Mouse (Mus musculus): ENCODE results near the gene Whamm. TPM values are rescaled to one million over a fixed set of nuclear protein-coding genes. Genes with fewer than 3 reads are reported as not detected.

Gene Whamm
- polyA plus RNA-seq, 1 experiment from 2014 or later: 2.6 TPM

DNA sequence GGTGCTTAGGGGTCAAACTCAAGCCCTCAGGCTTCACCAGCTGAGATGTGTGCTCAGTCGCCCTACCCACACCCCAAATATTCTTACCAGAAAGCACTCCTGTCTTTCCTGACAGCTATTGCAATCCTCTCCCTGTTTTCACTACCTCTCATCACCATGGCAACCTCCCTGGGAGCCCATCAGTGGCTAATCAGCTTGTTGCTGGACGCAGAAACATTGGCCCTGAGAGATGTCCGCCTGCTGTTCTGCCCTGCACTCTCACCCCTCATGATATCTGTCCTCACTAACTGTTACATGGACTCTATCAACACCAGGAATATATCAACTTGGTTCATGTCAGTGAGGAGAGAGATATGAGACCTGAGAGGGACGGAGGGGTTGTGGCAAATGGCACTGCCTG is 17.5 kb upstream of the Whamm start:
- DNase-seq (ENCODE audit: low spot score): no peak

DNA sequence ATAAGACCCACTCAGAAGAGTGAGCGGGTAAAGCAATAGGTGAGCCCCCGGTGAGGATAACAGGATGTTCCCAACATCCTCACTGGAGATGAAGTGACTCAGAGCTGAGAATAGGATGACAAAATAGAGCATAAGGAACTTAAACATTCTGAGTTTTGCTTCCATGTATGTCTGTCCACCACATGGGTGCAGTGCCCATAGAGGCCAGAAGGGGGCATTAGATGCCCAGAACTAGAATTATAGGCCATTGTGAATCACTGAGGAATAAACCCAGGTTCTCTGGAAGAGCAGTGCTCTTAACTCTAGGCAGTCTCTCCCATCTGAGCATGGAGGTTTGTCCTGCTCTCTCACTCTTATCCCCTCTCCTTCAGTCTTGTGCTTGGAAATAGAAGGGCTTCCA is 16.7 kb upstream of the Whamm start:
- Histone ChIP-seq H3K4me3 (no peak overlapping the region), H3K4me1 (peaks cover 5% of the 10 kb centered on the region; the same call in 1 of the 2 replicates), H3K27ac (replicated peaks) (no peak overlapping the region), H3K9me3 (replicated peaks) (no peaks in the 10 kb centered on the region), H3K36me3 (no peaks in the 10 kb centered on the region), H3K27me3 (ENCODE audit: low read depth, poor library complexity, severe bottlenecking) (no peaks in the 10 kb centered on the region)
- DNase-seq (ENCODE audit: low spot score): peak; percentile 35
- WGBS: 75% methylated on average over 2 of the region's 2 CpGs

More for the DNA sequence above, 17.5 kb upstream of the Whamm start:
- Histone ChIP-seq H3K4me1 (peaks cover 8% of the 10 kb centered on the region), H3K4me3 (no peak overlapping the region), H3K27ac (replicated peaks) (no peak overlapping the region), H3K9me3 (replicated peaks) (no peaks in the 10 kb centered on the region), H3K36me3 (no peaks in the 10 kb centered on the region), H3K27me3 (ENCODE audit: low read depth, poor library complexity, severe bottlenecking) (no peaks in the 10 kb centered on the region)
- WGBS: 65% methylated on average over 4 of the region's 4 CpGs

GRCm38 (mm10) chr7:81556839-81557238 is 14.2 kb upstream of the Whamm start:
- WGBS: 93% methylated on average over 4 of the region's 4 CpGs
- Histone ChIP-seq H3K27me3 (ENCODE audit: low read depth, poor library complexity, severe bottlenecking) (no peaks in the 10 kb centered on the region), H3K9me3 (replicated peaks) (no peaks in the 10 kb centered on the region), H3K4me1 (peaks cover 5% of the 10 kb centered on the region; the same call in 1 of the 2 replicates), H3K27ac (replicated peaks) (no peak overlapping the region), H3K36me3 (no peaks in the 10 kb centered on the region), H3K4me3 (no peak overlapping the region)
- DNase-seq (ENCODE audit: low spot score): no peak

DNA sequence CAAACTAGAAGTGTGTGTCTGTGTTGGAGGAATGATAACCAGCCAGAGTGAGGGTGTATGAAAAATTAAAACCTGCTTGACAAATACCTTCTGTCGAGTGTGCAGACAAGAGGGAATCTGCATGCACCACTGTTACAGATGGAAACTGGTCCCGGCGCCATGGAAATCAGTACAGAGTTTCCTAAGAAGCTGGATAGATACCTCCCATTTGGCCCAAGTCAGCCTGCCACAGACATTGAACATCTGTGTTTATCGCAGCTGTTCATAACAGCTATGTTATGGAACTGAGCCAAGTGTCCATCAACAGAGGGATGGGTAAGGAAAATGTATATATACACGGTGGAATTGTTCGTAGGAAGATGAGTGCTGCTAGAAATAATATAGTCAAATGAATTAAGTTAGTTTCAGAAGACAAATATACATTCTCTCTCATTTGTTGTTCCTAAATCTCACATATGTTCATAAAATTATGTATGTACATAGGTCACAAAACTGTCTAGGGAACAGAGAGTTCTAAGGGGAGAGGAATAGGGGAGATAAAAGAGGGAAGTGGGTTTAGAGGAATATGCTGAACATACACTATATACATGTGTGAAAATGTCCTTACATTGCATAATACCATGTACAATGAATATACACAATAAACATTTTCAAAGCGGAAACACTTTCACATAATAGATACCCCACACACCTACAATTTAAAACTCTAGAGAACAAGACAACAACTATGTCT is 13.6 kb upstream of the Whamm start:
- Histone ChIP-seq H3K36me3 (no peaks in the 10 kb centered on the region), H3K4me3 (no peak overlapping the region), H3K9me3 (replicated peaks) (no peaks in the 10 kb centered on the region), H3K27me3 (ENCODE audit: low read depth, poor library complexity, severe bottlenecking) (no peaks in the 10 kb centered on the region), H3K4me1 (peaks cover 5% of the 10 kb centered on the region; the same call in 1 of the 2 replicates), H3K27ac (replicated peaks) (no peak overlapping the region)
- WGBS: 89% methylated on average over 7 of the region's 7 CpGs
- no peak for DNase-seq (ENCODE audit: low spot score)

GRCm38 (mm10) chr7:81557985-81558360 is 13.1 kb upstream of the Whamm start:
- H3K27me3 ChIP-seq (ENCODE audit: low read depth, poor library complexity, severe bottlenecking): no peaks in the 10 kb centered on the region
- DNase-seq (ENCODE audit: low spot score): no peak
- H3K27ac ChIP-seq (replicated peaks): no peak overlapping the region
- 63% methylated on average over 4 of the region's 4 CpGs for WGBS
- H3K4me1 ChIP-seq: peaks cover 5% of the 10 kb centered on the region; the same call in 1 of the 2 replicates
- H3K9me3 ChIP-seq (replicated peaks): no peaks in the 10 kb centered on the region
- no peaks in the 10 kb centered on the region for H3K36me3 ChIP-seq
- H3K4me3 ChIP-seq: no peak overlapping the region

DNA sequence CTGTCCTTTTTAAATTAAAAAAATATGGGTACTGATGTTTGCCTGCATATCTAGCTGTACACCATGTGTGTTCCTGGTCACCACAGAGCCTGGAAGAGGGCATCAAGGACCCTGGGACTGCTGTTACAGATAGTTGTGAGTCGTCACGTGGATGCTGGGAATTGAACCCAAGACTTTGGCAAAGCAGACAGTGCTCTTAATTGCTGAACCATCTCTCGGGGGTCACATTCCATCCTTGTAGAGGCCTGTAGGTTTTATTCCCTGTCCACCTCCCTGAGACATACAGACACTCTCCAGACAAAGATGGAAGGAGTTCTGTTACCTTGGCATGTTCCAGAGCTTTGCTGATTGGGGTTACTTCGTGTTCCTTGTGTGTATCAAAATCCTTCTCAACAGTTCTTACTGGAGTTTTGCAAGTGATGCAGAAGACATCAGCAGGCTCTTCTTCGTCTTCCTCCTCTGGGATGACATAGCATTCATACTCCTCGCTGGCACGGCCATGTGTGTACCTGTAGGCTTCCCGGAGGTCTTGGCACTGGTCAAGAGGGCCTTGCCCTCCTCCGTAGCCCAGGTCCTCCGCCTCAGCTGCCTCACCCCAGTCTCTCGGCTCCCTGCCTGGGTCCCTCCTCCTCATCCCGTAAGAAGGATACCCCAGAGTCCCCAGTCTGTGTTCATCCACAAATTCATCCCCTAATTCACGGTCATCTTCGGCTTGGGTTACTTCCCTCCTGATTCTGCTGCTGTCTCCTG is 11.7 kb upstream of the Whamm start:
- H3K4me1 ChIP-seq: no peaks in the 10 kb centered on the region
- 84% methylated on average over 14 of the region's 14 CpGs for WGBS
- no peak overlapping the region for H3K4me3 ChIP-seq
- no peaks in the 10 kb centered on the region for H3K36me3 ChIP-seq
- no peaks in the 10 kb centered on the region for H3K27me3 ChIP-seq (ENCODE audit: low read depth, poor library complexity, severe bottlenecking)
- no peaks in the 10 kb centered on the region for H3K9me3 ChIP-seq (replicated peaks)
- no peak overlapping the region for H3K27ac ChIP-seq (replicated peaks)
- no peak for DNase-seq (ENCODE audit: low spot score)

GRCm38 (mm10) chr7:81560101-81561049 is 10.7 kb upstream of the Whamm start:
- Histone ChIP-seq H3K4me1 (no peaks in the 10 kb centered on the region), H3K9me3 (replicated peaks) (no peaks in the 10 kb centered on the region), H3K36me3 (no peaks in the 10 kb centered on the region), H3K27me3 (ENCODE audit: low read depth, poor library complexity, severe bottlenecking) (no peaks in the 10 kb centered on the region), H3K4me3 (no peak overlapping the region), H3K27ac (replicated peaks) (no peak overlapping the region)
- DNase-seq (ENCODE audit: low spot score): no peak
- 86% methylated on average over 8 of the region's 8 CpGs for WGBS

DNA sequence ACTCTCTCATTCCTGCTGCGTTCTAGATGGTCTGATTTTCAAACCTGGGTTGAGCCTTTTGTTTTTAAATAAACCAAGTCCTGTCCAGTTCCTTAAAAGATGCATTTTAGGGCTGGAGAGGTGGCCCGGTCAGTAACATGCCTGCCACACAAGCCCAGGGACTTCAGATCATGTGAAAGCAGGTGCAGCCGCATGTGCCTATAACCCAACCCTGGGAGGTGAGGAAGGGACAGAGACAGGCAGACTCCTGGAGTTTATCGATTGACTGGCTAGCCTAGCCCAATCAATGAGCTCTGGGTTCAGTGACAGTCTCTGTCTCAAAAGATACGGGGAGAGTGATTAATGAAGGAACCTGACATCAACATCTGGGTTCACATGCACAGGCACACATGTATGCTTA is 9.9 kb upstream of the Whamm start:
- no peak for DNase-seq (ENCODE audit: low spot score)

GRCm38 (mm10) chr7:81563506-81564015 is 7.5 kb upstream of the Whamm start:
- WGBS: 82% methylated on average over 4 of the region's 4 CpGs
- H3K4me3 ChIP-seq: no peak overlapping the region
- H3K36me3 ChIP-seq: no peaks in the 10 kb centered on the region
- no peak overlapping the region for H3K27ac ChIP-seq (replicated peaks)
- H3K9me3 ChIP-seq (replicated peaks): no peaks in the 10 kb centered on the region
- 0 out of 2 replicates have a peak, but pooled peaks cover 2% of the 10 kb centered on the region for H3K4me1 ChIP-seq
- DNase-seq (ENCODE audit: low spot score): no peak
- no peaks in the 10 kb centered on the region for H3K27me3 ChIP-seq (ENCODE audit: low read depth, poor library complexity, severe bottlenecking)

More for the DNA sequence above, 9.9 kb upstream of the Whamm start:
- no peak overlapping the region for H3K4me3 ChIP-seq
- no peaks in the 10 kb centered on the region for H3K36me3 ChIP-seq
- no peaks in the 10 kb centered on the region for H3K27me3 ChIP-seq (ENCODE audit: low read depth, poor library complexity, severe bottlenecking)
- H3K4me1 ChIP-seq: no peaks in the 10 kb centered on the region
- no peak overlapping the region for H3K27ac ChIP-seq (replicated peaks)
- 86% methylated on average over 5 of the region's 5 CpGs for WGBS
- no peaks in the 10 kb centered on the region for H3K9me3 ChIP-seq (replicated peaks)

DNA sequence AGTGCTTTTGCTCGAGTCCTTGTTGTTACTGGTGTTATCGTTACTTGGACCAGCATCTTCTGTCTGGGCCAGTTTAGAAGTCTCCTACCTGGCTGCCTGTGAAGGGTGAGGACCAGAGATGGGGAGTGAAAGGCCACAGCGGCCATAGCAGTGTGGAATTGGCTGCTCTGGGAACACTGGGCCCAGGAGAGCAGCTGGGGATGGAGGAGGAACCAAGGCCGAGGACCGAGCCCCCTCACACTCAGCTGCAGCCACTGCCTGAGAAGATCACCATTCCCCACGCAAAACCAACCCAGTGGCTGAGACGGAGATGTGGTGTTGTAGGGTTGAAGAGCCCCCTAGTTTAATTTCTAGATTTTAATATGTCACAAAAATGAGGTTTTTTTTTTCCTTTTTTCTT is 6.3 kb upstream of the Whamm start:
- H3K4me1 ChIP-seq: 0 out of 2 replicates have a peak, but pooled peaks cover 2% of the 10 kb centered on the region
- no peak for DNase-seq (ENCODE audit: low spot score)
- WGBS: 82% methylated on average over 7 of the region's 7 CpGs
- no peaks in the 10 kb centered on the region for H3K9me3 ChIP-seq (replicated peaks)
- no peaks in the 10 kb centered on the region for H3K36me3 ChIP-seq
- H3K4me3 ChIP-seq: no peak overlapping the region
- H3K27me3 ChIP-seq (ENCODE audit: low read depth, poor library complexity, severe bottlenecking): no peaks in the 10 kb centered on the region
- H3K27ac ChIP-seq (replicated peaks): no peak overlapping the region

- no peaks in the 10 kb centered on the region for H3K9me3 ChIP-seq (replicated peaks)
- no peak overlapping the region for H3K4me3 ChIP-seq
- H3K4me1 ChIP-seq: 0 out of 2 replicates have a peak, but pooled peaks cover 2% of the 10 kb centered on the region
- no peaks in the 10 kb centered on the region for H3K36me3 ChIP-seq
- H3K27me3 ChIP-seq (ENCODE audit: low read depth, poor library complexity, severe bottlenecking): no peaks in the 10 kb centered on the region
- DNase-seq (ENCODE audit: low spot score): no peak
- no peak overlapping the region for H3K27ac ChIP-seq (replicated peaks)
- 74% methylated on average over 7 of the region's 7 CpGs for WGBS
Observed at GRCm38 (mm10) chr7:81565381-81566055, 5.5 kb upstream of the Whamm start.

GRCm38 (mm10) chr7:81566332-81566731 is 4.7 kb upstream of the Whamm start:
- Histone ChIP-seq H3K4me1 (0 out of 2 replicates have a peak, but pooled peaks cover 2% of the 10 kb centered on the region), H3K27me3 (ENCODE audit: low read depth, poor library complexity, severe bottlenecking) (no peaks in the 10 kb centered on the region), H3K36me3 (no peaks in the 10 kb centered on the region), H3K4me3 (no peak overlapping the region), H3K27ac (replicated peaks) (no peak overlapping the region), H3K9me3 (replicated peaks) (no peaks in the 10 kb centered on the region)
- DNase-seq (ENCODE audit: low spot score): no peak
- WGBS: 82% methylated on average over 4 of the region's 4 CpGs

All from midbrain, embryonic 10.5 days (tissue).